Mouse (Mus musculus) left cerebral cortex, postnatal 14 days (tissue): ENCODE measurements around the gene Cyp3a13. TPM values are rescaled to one million over a fixed set of nuclear protein-coding genes. Genes with fewer than 3 reads are reported as not detected.
"Not testable (repeated sequence)": the region's sequence is repeated elsewhere in the genome, so short reads cannot be mapped to it uniquely, and the experiment has no call there.

Source experiments
- DNase-seq, 2 experiments: peaks; one replicate each; pipeline ENCODE4 v3.0.0; 2021 to 2022; ENCODE audit warnings: low spot score in 2 of 2, mixed read lengths in 1 of 2
- intact Hi-C: fragments of 180-260 bp; cut with DNase I; formaldehyde crosslinking; loops from one replicate; pipeline ENCODE4 v1.15.1; 2025
- long read RNA-seq, 2 experiments: library from polyadenylated mRNA; stranded (forward); transcript quantifications; one replicate each; pipeline ENCODE4 v2.0.0; 2021
- total RNA-seq, 2 experiments: library from RNA; stranded (reverse); gene quantifications; 2 replicates each; pipeline ENCODE4 v1.2.3; 2021

The Cyp3a13 gene
- under 1 TPM in 1 of 2 experiments, not detected in 1; 0.15 TPM for total RNA-seq
- long read RNA-seq, experiment 1, result 0 reads
- long read RNA-seq, experiment 2, result 0 reads

DNA sequence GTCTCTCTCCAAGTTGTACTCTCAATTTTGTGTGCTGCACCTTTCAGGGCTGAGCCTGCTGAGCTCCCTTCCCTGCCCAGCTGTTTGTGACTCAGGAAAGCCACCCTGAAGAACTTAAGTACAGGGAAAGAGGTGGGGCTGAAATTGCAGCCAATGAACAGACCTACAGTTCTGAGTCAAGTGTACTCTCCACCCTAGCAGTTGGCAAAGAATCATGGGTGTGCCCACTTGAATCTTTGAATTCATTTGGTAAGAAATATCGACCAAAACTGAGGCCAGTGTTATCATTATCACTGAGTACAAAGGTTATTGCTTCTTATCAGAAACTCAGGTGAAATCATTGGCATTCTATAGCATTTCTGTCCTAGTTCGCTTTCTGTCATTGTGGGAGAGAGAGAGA lies at the start of gene Cyp3a13:
Gene Cyp3a13 (minus strand): TSS at position 88 of the 400 bp plus-strand sequence.
- intact Hi-C loops, result no loop called here
- no peak for DNase-seq

DNA sequence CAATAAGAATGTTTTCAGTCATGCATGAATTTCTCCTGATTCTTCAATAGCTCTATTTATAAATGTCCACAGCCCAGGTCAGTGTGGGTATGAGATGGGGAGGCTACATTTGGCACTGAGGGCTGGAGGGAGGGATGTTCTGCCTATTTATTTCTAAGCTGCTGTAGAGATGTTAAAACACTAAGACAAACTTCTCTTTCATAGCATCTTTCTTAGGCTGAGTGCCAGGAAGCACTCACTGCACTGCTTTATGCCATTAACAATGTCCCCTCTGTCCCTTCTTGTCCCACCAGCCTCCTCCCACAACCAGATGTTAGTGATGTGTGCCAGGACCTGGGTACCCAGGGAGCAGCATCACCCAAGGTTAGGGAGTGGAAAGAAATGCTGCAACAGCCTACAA lies 45.1 kb upstream of the Cyp3a13 start:
- intact Hi-C loops, result no loop called here
- peak; percentile 25 to 58 for DNase-seq

- DNase-seq, result no peak
- intact Hi-C loops, result no loop called here
These were observed 41.5 kb upstream of the Cyp3a13 start, which contains the start of gene Gjc3 for GRCm38 (mm10) chr5:137962945-137963344. Gjc3 (minus strand) TSS chr5:137963098.

DNA sequence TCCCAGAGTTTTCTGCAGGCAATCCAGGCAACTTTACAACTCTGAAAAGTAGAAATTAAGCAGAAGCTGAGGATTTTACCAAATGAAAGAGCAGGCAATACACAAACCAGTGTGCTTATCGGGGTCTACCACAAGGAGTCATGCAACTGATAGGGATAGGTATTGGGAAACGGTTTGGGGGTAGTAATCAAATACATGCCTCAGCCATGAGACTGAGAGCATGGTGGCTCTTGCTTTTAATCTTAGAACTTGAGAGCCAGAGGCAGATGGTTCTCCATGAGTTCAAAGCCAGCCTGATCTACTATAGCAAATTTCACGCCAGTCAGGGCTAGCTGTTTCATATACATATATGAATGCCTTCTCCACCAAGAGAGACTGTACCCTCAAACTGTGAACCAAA lies 35.0 kb upstream of the Cyp3a13 start:
- intact Hi-C loops, result loop anchor here (10.0 kb wide), 1 partner anchor 162 kb away; no protein-coding TSS in a partner anchor
- DNase-seq, result no peak

DNA sequence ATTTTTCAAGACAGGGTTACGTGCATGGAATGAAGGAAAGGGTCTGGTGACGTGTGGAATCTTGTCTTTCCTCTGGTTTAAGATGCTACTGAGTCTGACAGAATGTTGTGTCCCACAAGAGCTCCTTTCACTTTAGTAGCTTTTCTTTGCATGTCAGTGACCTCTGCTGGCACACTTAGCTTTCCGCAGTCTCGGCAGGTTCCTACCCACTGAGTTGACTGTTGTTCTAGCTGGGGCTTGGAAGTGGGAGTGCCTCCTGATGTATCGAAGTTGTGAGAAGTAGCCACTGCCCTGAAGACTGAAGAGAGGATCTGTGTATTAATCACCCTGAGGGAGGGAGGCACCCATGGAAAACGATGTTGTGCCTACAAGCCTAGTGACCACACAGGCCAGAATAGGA lies 29.8 kb upstream of the Cyp3a13 start:
- intact Hi-C loops, result loop anchor here (10.0 kb wide), 1 partner anchor 156 kb away; no protein-coding TSS in a partner anchor
- DNase-seq, result peak; percentile 20 to 44

DNA sequence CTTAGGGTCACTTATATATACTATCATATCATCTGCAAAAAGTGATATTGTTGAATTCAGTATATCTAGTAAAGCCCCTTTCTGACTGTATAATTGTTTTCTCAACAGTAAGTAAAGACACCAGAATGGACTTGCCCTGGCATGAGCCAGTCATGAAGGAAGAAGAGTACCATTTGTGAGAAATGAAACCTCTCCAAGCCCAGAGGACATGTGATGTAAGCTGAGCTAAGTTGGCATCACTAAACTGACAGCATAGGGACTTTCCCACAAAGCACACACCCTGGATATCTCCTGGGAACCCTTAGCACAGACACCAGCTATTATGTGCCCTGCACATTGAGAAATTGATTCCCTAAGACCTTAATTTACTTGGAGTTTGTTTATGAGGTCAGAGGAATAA lies 25.9 kb upstream of the Cyp3a13 start:
- no peak for DNase-seq
- intact Hi-C loops, result no loop called here

GRCm38 (mm10) chr5:137943133-137943532 lies 21.7 kb upstream of the Cyp3a13 start:
- DNase-seq, result no peak
- intact Hi-C loops, result no loop called here

- intact Hi-C loops, result no loop called here
- no peak for DNase-seq
These were observed 19.5 kb upstream of the Cyp3a13 start for GRCm38 (mm10) chr5:137940948-137941347.

GRCm38 (mm10) chr5:137937238-137937637 lies 15.8 kb upstream of the Cyp3a13 start:
- intact Hi-C loops, result no loop called here
- DNase-seq, result no peak

DNA sequence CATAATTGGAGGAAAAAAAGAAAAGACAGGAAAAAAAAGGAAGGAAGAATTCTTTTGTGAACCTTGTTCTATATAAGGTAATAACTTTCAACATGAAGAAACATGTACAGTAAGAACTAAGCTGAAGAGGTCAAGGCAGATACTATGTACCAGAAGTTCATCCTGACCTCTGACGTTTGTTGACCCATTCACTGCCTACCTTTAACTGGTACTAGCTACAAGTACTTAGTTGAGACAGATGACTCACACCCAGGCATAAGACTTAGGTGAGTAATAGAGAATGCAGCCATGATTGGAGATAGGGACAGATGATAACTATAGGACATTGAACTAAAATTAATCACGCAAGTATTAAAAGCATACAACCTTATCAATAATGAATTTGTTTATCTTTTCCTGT lies 15.1 kb upstream of the Cyp3a13 start:
- DNase-seq, result no peak
- intact Hi-C loops, result no loop called here

DNA sequence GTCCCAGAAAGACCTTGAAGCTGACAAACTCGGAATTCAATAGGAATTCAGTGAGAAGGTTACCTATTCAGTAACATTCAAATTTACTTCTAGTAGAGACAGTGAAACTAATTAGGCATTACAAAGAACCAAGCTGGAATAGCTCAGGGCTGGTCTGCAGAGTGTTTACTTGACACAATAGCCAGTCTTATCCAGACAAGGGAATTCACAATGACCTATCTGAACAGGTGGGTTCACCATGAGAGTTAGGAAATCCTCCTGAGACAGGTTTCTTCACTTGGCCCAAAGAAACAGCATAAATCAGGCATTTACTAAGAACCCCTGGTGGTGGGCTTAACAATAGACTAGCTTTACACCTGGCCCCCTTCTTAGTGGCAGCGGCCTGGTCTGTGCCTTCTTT lies 12.5 kb upstream of the Cyp3a13 start:
- intact Hi-C loops, DNase-seq: not testable (repeated sequence)

DNA sequence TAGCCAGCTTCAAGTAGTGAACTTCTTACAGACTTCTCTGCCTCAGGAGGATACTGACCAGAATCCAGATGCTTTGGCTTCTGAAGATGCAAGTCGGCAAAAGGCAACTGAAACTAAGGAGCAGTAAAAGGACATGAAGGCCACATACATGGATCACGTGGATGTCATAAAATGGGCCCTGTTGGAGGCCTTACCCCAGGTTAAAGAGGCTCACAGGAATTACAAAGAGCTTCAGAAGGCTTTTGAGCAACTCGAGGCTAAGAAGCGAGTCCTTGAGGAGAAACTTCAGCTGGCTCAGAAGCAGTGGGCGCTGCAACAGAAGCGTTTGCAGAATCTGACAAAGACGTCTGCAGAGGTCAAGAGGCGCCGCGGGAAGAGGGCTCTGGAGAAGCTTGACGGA lies 7.0 kb upstream of the Cyp3a13 start:
- intact Hi-C loops, result no loop called here

DNA sequence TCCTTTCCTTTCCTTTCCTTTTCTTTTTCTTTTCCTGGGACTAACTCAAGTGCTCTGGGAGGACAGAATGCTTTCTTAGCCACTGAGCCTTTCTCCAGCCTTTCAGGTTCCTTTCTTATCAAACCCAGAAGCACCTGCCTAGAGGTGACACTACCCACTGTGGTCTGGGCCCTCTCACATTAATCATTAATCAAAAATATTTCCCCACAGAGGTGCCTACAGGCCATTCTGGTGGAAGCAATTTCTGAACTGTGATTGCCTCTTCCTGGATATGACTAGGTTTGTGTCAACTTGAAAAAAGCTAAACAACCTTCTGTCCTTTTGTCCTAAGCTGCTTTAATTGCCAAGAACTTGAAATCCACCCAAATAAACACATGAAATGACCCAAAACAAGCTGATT lies 752 bp upstream of the Cyp3a13 start:
- DNase-seq, result no peak
- intact Hi-C loops, result no loop called here

More for the DNA sequence above, 7.0 kb upstream of the Cyp3a13 start:
- DNase-seq, result no peak

- intact Hi-C loops, result no loop called here
- no peak for DNase-seq
These were observed 5.9 kb downstream of the Cyp3a13 start for GRCm38 (mm10) chr5:137915550-137915949.

GRCm38 (mm10) chr5:137914508-137914907 lies 6.9 kb downstream of the Cyp3a13 start:
- DNase-seq, result no peak
- intact Hi-C loops, result no loop called here

GRCm38 (mm10) chr5:137909564-137910262 lies 11.7 kb downstream of the Cyp3a13 start:
- no peak for DNase-seq
- intact Hi-C loops, result no loop called here

GRCm38 (mm10) chr5:137897812-137898211 lies 23.6 kb downstream of the Cyp3a13 start:
- DNase-seq, result no peak
- intact Hi-C loops, result no loop called here

DNA sequence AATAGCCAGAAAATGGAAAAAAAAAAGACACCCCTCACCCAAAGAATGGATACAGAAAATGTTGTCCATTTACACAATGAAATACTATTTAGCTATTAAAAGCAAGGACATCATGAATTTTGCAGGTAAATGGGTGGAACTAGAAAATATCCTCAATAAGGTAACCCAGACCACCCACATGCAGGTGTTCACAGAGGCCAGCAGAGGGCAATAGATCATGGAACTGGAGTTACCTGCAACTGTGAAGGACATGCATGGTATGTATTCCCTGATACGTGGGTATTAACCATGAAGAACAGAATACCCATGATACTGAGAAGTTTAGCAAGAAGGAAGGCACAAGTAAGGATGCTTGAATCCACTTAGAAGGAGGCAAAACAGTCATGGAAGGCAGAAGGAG lies 28.5 kb downstream of the Cyp3a13 start:
- intact Hi-C loops, result no loop called here
- DNase-seq, result no peak

GRCm38 (mm10) chr5:137887666-137888065 lies 33.8 kb downstream of the Cyp3a13 start:
- no peak for DNase-seq
- intact Hi-C loops, result loop anchor here (5.0 to 10.0 kb wide), 2 partner anchors 90 to 227 kb away; partner anchors contain the start of gene Zscan21

GRCm38 (mm10) chr5:137885894-137886293 lies 35.5 kb downstream of the Cyp3a13 start:
- intact Hi-C loops, result loop anchor here (5.0 to 10.0 kb wide), 2 partner anchors 91 to 229 kb away; partner anchors contain the start of gene Zscan21
- DNase-seq, result peak; percentile 55 to 74

DNA sequence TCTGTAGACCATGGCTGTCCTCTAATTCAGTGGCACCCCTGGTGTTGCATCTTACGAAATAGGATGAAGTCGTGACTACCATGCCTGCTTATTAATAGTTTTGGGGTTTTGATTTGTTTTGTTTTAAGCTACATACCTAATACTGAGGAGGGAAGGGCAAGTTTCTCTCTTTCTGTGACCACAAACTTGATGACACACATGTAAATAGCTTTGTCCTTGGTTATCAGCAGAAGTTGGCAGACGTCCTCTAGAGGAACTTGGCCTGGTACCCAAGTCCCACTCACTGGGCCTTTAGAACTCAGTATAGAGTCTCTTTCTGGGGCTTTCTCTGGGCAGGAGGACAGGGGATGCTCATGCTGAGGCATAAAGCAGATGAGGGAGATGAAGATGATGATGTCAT lies 38.1 kb downstream of the Cyp3a13 start:
- intact Hi-C loops, result loop anchor here (10.0 kb wide), 1 partner anchor 231 kb away; the partner anchor contains the start of gene Zscan21
- no peak for DNase-seq
